Mouse (Mus musculus) heart, embryonic 12.5 days (tissue): ENCODE measurements at regions not wholly inside any gene's neighbourhood (a gene's known extent, or its start where the extent isn't known, plus 50 kb on each side); places are given as distances from the start of the nearest gene placed in this dataset.

Experiments used
- ATAC-seq: fragments of 200-750 bp; cut with Nextera tagmentation; 2 replicates; pipeline ENCODE4 v1.8.0; 2017; ENCODE audit warnings: moderate TSS enrichment, moderate library complexity; ENCODE audit not compliant: insufficient number of reproducible peaks, low FRiP score
- H3K27ac ChIP-seq: fragments of 300-500 bp; sonication (generic); 2 replicates; pipeline ENCODE4 v1.5.1; 2016; ENCODE audit warnings: mild to moderate bottlenecking, moderate library complexity; ENCODE audit not compliant: poor library complexity, severe bottlenecking
- H3K27me3 ChIP-seq: fragments of 300-500 bp; sonication (generic); replicated peaks from 2 replicates; pipeline ENCODE4 v1.6.1; 2016; ENCODE audit warnings: mild to moderate bottlenecking, moderate library complexity
- H3K36me3 ChIP-seq: fragments of 300-500 bp; sonication (generic); 2 replicates; pipeline ENCODE4 v1.6.1; 2016; ENCODE audit warnings: mild to moderate bottlenecking, moderate library complexity
- H3K4me1 ChIP-seq: fragments of 300-500 bp; sonication (generic); replicated peaks from 2 replicates; pipeline ENCODE4 v1.6.1; 2016; ENCODE audit warnings: mild to moderate bottlenecking
- H3K4me2 ChIP-seq: fragments of 300-500 bp; sonication (generic); 2 replicates; pipeline ENCODE4 v1.6.1; 2016; ENCODE audit warnings: mild to moderate bottlenecking, moderate library complexity
- H3K4me3 ChIP-seq: fragments of 300-500 bp; sonication (generic); 2 replicates; pipeline ENCODE4 v1.5.1; 2016; ENCODE audit warnings: mild to moderate bottlenecking
- H3K9ac ChIP-seq: fragments of 300-500 bp; sonication (generic); 2 replicates; pipeline ENCODE4 v1.6.1; 2016; ENCODE audit warnings: mild to moderate bottlenecking, moderate library complexity
- H3K9me3 ChIP-seq: fragments of 300-500 bp; sonication (generic); replicated peaks from 2 replicates; pipeline ENCODE4 v1.6.1; 2016; ENCODE audit warnings: mild to moderate bottlenecking, moderate library complexity
- WGBS: fragments of 180-500 bp; shearing (Covaris S2); methylation state at CpG from one replicate; pipeline ENCODE4 v1.1.7; 2016; 5-methylcytosine and 5-hydroxymethylcytosine counted together

DNA sequence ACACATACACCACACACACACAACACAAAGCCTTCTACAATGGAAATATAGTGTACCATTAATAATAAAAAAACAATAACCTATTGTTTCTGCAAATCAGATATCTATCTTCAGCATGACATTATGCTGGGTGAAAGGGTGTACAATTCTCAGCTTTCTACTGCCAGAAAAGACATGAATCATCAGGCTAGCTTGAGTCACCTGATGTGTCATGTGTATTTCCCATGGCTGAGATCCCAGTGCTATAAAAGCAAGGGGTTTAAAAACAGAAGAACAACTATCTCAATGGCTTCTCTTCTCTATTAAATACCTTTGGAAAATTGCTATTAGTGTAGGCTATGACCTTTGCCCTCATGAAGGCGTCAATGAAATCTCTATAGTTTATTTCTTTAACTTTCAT is 246.5 kb upstream of the Atp2b1 start:
- no peak overlapping the region for H3K27ac ChIP-seq
- 79% methylated on average over 1 of the region's 1 CpGs for WGBS
- no peak overlapping the region for H3K9ac ChIP-seq
- no peaks in the 10 kb centered on the region for H3K27me3 ChIP-seq
- H3K4me3 ChIP-seq = no peak overlapping the region
- H3K4me2 ChIP-seq = no peak overlapping the region
- no peaks in the 10 kb centered on the region for H3K36me3 ChIP-seq
- ATAC-seq = no peak
- no peaks in the 10 kb centered on the region for H3K4me1 ChIP-seq
- no peaks in the 10 kb centered on the region for H3K9me3 ChIP-seq

DNA sequence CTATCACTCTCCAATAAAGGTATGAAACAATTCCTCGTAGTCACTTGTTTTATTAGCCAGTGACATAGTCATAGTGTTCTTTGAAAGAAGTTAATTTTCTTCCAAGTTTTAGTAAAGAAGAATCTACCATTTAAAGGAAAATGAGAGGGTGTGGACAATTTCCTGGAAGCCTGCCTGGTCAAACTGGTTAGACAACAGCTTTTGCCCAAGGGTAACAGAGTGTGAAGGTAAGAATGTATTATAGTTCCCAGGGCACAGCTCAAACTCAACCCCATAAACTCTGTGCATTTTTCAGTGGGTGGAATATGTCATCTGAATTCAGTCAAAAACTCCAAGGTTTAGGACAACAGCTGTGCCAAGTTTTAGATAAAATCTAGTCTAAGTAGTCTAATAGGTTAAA is 240.1 kb upstream of the Atp2b1 start:
- no peaks in the 10 kb centered on the region for H3K9me3 ChIP-seq
- no peak overlapping the region for H3K27ac ChIP-seq
- H3K4me2 ChIP-seq = no peak overlapping the region
- H3K36me3 ChIP-seq = no peaks in the 10 kb centered on the region
- H3K4me1 ChIP-seq = no peaks in the 10 kb centered on the region
- no peaks in the 10 kb centered on the region for H3K27me3 ChIP-seq
- no peak overlapping the region for H3K9ac ChIP-seq
- no peak for ATAC-seq
- 70% methylated on average over 1 of the region's 1 CpGs for WGBS
- no peak overlapping the region for H3K4me3 ChIP-seq

GRCm38 (mm10) chr10:98676907-98677306 is 237.3 kb upstream of the Atp2b1 start:
- Histone ChIP-seq H3K9me3 (no peaks in the 10 kb centered on the region), H3K4me3 (no peak overlapping the region), H3K27ac (no peak overlapping the region), H3K27me3 (no peaks in the 10 kb centered on the region), H3K4me1 (no peaks in the 10 kb centered on the region), H3K4me2 (no peak overlapping the region), H3K36me3 (no peaks in the 10 kb centered on the region), H3K9ac (no peak overlapping the region)
- 55% methylated on average over 2 of the region's 2 CpGs for WGBS
- ATAC-seq = no peak

DNA sequence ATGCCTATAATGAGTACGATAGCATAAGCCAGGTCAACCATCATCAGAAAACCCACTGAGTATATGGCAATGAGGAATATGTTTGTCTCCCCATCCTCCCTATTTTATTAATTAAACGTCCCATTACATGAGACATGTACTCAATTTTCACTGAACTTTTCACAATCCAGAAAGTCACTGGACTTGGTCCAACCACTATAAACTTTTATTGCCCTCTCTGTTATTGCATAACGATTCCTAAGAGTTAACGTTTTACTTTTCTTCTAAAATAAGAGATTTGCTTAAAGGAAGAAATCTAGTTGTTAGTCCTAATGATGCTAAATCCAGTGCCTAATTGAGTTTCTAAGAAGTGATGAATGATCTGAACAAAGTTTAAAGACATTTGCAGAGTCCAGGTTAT is 236.0 kb upstream of the Atp2b1 start:
- Histone ChIP-seq H3K9ac (no peak overlapping the region), H3K27me3 (no peaks in the 10 kb centered on the region), H3K4me1 (no peaks in the 10 kb centered on the region), H3K4me3 (no peak overlapping the region), H3K9me3 (no peaks in the 10 kb centered on the region), H3K27ac (no peak overlapping the region), H3K4me2 (no peak overlapping the region), H3K36me3 (no peaks in the 10 kb centered on the region)
- no peak for ATAC-seq
- WGBS = 84% methylated on average over 4 of the region's 4 CpGs

DNA sequence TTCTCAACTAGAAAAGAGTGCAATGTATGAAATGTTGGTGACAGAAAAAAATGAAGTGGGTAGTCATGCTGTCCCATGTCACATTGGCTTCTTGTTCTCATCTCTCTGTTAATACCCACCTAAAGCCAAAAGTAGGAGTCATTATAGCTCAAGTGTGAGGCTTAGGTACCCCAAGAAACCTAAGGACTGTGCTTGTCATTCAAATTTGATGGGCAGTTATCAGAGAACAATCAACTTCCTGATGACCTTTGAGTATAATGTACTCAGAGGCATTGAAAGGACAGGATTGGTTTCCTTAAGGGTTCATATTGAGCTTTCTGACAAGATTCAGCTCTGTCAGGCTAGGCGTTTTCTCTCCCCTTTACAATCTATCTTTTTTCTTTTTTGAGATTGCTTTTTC is 231.8 kb upstream of the Atp2b1 start:
- no peak overlapping the region for H3K4me3 ChIP-seq
- no peaks in the 10 kb centered on the region; the same call in 1 of the 2 replicates for H3K4me1 ChIP-seq
- no peaks in the 10 kb centered on the region for H3K36me3 ChIP-seq
- no peak for ATAC-seq
- no peak overlapping the region for H3K4me2 ChIP-seq
- H3K27me3 ChIP-seq = no peaks in the 10 kb centered on the region
- 77% methylated on average over 1 of the region's 1 CpGs for WGBS
- no peaks in the 10 kb centered on the region for H3K9me3 ChIP-seq
- H3K9ac ChIP-seq = no peak overlapping the region
- no peak overlapping the region for H3K27ac ChIP-seq

- peak overlapping the region; percentile 46 for H3K4me2 ChIP-seq
- 24% methylated on average over 12 of the region's 12 CpGs for WGBS
- H3K27ac ChIP-seq = no peak overlapping the region
- no peak for ATAC-seq
- no peaks in the 10 kb centered on the region; the same call in 1 of the 2 replicates for H3K4me1 ChIP-seq
- H3K9me3 ChIP-seq = no peaks in the 10 kb centered on the region
- no peak overlapping the region for H3K9ac ChIP-seq
- no peaks in the 10 kb centered on the region for H3K27me3 ChIP-seq
- peak overlapping the region; percentile 14; the same call in 1 of the 2 replicates for H3K4me3 ChIP-seq
- no peaks in the 10 kb centered on the region for H3K36me3 ChIP-seq
Observed at GRCm38 (mm10) chr10:98684195-98684594, 230.0 kb upstream of the Atp2b1 start.

DNA sequence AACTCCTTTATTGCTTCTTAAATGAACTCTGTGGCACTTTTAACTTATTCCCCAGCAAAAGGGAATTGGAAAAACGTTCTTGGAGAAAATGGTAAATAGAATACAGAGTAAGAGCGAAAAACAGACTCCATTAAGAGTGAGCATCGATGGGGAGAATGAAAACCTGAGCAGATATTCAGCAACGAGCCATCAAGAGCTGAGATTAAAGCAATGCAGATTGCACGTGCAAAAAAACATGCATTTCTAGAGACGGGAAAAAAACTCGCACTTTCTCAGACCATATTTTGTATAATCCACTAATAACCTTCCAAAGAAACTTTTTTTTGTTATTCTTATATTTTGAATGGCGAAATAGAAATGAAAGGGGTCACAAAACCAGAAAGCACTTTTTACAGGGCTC is 229.5 kb upstream of the Atp2b1 start:
- WGBS = 65% methylated on average over 8 of the region's 8 CpGs
- no peaks in the 10 kb centered on the region for H3K36me3 ChIP-seq
- no peak overlapping the region for H3K4me3 ChIP-seq
- H3K4me1 ChIP-seq = no peaks in the 10 kb centered on the region; the same call in 1 of the 2 replicates
- no peak overlapping the region for H3K4me2 ChIP-seq
- no peak overlapping the region for H3K9ac ChIP-seq
- H3K27ac ChIP-seq = no peak overlapping the region
- ATAC-seq = no peak
- no peaks in the 10 kb centered on the region for H3K27me3 ChIP-seq
- H3K9me3 ChIP-seq = no peaks in the 10 kb centered on the region

- H3K36me3 ChIP-seq = no peaks in the 10 kb centered on the region
- H3K4me3 ChIP-seq = no peak overlapping the region
- no peaks in the 10 kb centered on the region for H3K27me3 ChIP-seq
- WGBS = 83% methylated on average over 2 of the region's 2 CpGs
- no peak overlapping the region for H3K9ac ChIP-seq
- ATAC-seq = no peak
- no peak overlapping the region for H3K4me2 ChIP-seq
- H3K4me1 ChIP-seq = no peaks in the 10 kb centered on the region; the same call in 1 of the 2 replicates
- no peak overlapping the region for H3K27ac ChIP-seq
- no peaks in the 10 kb centered on the region for H3K9me3 ChIP-seq
Observed at GRCm38 (mm10) chr10:98685739-98686138, 228.5 kb upstream of the Atp2b1 start.

GRCm38 (mm10) chr10:98686370-98686769 is 227.8 kb upstream of the Atp2b1 start:
- no peak overlapping the region for H3K4me3 ChIP-seq
- H3K4me1 ChIP-seq = no peaks in the 10 kb centered on the region; the same call in 1 of the 2 replicates
- H3K9ac ChIP-seq = no peak overlapping the region
- H3K4me2 ChIP-seq = no peak overlapping the region
- no peaks in the 10 kb centered on the region for H3K36me3 ChIP-seq
- H3K27ac ChIP-seq = no peak overlapping the region
- ATAC-seq = no peak
- H3K9me3 ChIP-seq = no peaks in the 10 kb centered on the region
- H3K27me3 ChIP-seq = no peaks in the 10 kb centered on the region

- Histone ChIP-seq H3K27ac (no peak overlapping the region), H3K4me2 (no peak overlapping the region), H3K4me3 (no peak overlapping the region), H3K36me3 (no peaks in the 10 kb centered on the region), H3K4me1 (no peaks in the 10 kb centered on the region), H3K27me3 (no peaks in the 10 kb centered on the region), H3K9ac (no peak overlapping the region), H3K9me3 (no peaks in the 10 kb centered on the region)
- ATAC-seq = no peak
- 82% methylated on average over 5 of the region's 5 CpGs for WGBS
Observed at GRCm38 (mm10) chr10:98691816-98692215, 222.4 kb upstream of the Atp2b1 start.

- Histone ChIP-seq H3K9me3 (no peaks in the 10 kb centered on the region), H3K4me1 (no peaks in the 10 kb centered on the region), H3K36me3 (no peaks in the 10 kb centered on the region), H3K4me2 (no peak overlapping the region), H3K4me3 (no peak overlapping the region), H3K27ac (no peak overlapping the region), H3K27me3 (no peaks in the 10 kb centered on the region), H3K9ac (no peak overlapping the region)
- 82% methylated on average over 2 of the region's 2 CpGs for WGBS
- ATAC-seq = no peak
Observed at GRCm38 (mm10) chr10:98694690-98695370, 219.4 kb upstream of the Atp2b1 start.

- Histone ChIP-seq H3K4me3 (no peak overlapping the region), H3K9me3 (no peaks in the 10 kb centered on the region), H3K27ac (no peak overlapping the region), H3K4me2 (no peak overlapping the region), H3K4me1 (peaks cover 1% of the 10 kb centered on the region), H3K36me3 (no peaks in the 10 kb centered on the region), H3K27me3 (no peaks in the 10 kb centered on the region), H3K9ac (no peak overlapping the region)
- ATAC-seq = no peak
- WGBS = 77% methylated on average over 2 of the region's 2 CpGs
Observed at GRCm38 (mm10) chr10:98695371-98695725, 218.9 kb upstream of the Atp2b1 start.
